Mouse (Mus musculus) mesoderm, embryonic 11.5 days (tissue): ENCODE measurements at regions not wholly inside any gene's neighbourhood (a gene's known extent, or its start where the extent isn't known, plus 50 kb on each side); places are given as distances from the start of the nearest gene placed in this dataset.

Source experiments
- DNase-seq: peaks from one replicate; pipeline ENCODE4 v3.0.0-alpha.2; 2012; ENCODE audit warnings: low read depth, low spot score

- no peak for DNase-seq
Observed at GRCm38 (mm10) chr12:61307396-61307795, 215.6 kb upstream of the Lrfn5 start.

GRCm38 (mm10) chr12:61322114-61322513, 200.8 kb upstream of the Lrfn5 start:
- DNase-seq = no peak

- peak; percentile 6 for DNase-seq
Observed at GRCm38 (mm10) chr12:61332164-61332563, 190.8 kb upstream of the Lrfn5 start.
